Mouse (Mus musculus): ENCODE data around the gene C030005K15Rik. TPM values are rescaled to one million over a fixed set of nuclear protein-coding genes. Genes with fewer than 3 reads are reported as not detected.
A peak's percentile ranks its signal among the peaks of the same experiment; 100 is the strongest.

The C030005K15Rik gene
- polyA plus RNA-seq, 1 experiment from 2014 or later: not detected

- Histone ChIP-seq H3K9me3 (ENCODE audit: control insufficient read depth, low read depth, low read length) (no peaks in the 10 kb centered on the region), H3K4me2 (replicated peaks; ENCODE audit: low read depth, low read length) (no peak overlapping the region), H3K4me1 (ENCODE audit: control insufficient read depth, insufficient read depth, low read length) (no peaks in the 10 kb centered on the region), H3K4me3 (ENCODE audit: low read depth, low read length) (no peak overlapping the region), H3K9ac (replicated peaks; ENCODE audit: low read depth, low read length) (no peak overlapping the region), H3K27me3 (ENCODE audit: control insufficient read depth, insufficient read depth, low read length) (no peaks in the 10 kb centered on the region), H3K27ac (ENCODE audit: low read length) (no peak overlapping the region), H3K36me3 (ENCODE audit: control insufficient read depth, insufficient read depth, low read length) (no peaks in the 10 kb centered on the region)
- ATAC-seq (ENCODE audit: insufficient number of reproducible peaks, insufficient read depth, low FRiP score, low read depth): 0 out of 2 replicates have a peak, but pooled peaks have one; percentile 14
- WGBS: 80% methylated on average over 3 of the region's 3 CpGs
Measured at GRCm38 (mm10) chr10:97715289-97715906, 11.2 kb downstream of the C030005K15Rik start.

- 76% methylated on average over 4 of the region's 4 CpGs for whole genome bisulfite sequencing
Measured at GRCm38 (mm10) chr10:97714584-97714983, 12.0 kb downstream of the C030005K15Rik start.

DNA sequence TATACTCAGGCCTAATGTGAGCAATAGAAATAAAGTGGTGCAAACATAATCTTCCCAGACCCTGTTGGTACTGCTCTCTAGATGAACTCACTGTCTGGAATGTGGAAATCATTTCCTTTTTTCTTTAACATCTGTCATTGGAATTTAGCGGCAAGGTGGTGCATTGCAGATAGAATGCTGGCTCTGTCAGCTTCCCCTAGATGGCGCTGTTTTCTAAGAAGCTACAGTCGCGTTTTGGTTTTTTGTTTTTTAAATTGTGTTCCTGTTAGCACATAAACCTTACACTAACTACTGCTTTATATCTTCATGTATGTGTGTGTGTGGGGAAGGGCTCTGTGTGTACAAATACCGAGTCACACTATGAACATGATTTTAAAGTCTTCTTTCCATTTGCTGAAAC is 13.9 kb downstream of the C030005K15Rik start:
- H3K27me3 ChIP-seq (ENCODE audit: control insufficient read depth, insufficient read depth, low read length): no peaks in the 10 kb centered on the region
- ATAC-seq (ENCODE audit: insufficient number of reproducible peaks, insufficient read depth, low FRiP score, low read depth): peak; percentile 67; the same call in 1 of the 2 replicates
- no peak overlapping the region for H3K27ac ChIP-seq (ENCODE audit: low read length)
- H3K9me3 ChIP-seq (ENCODE audit: control insufficient read depth, low read depth, low read length): no peaks in the 10 kb centered on the region
- H3K4me3 ChIP-seq (ENCODE audit: low read depth, low read length): no peak overlapping the region
- no peak overlapping the region for H3K4me2 ChIP-seq (replicated peaks; ENCODE audit: low read depth, low read length)
- no peaks in the 10 kb centered on the region for H3K36me3 ChIP-seq (ENCODE audit: control insufficient read depth, insufficient read depth, low read length)
- no peak overlapping the region for H3K9ac ChIP-seq (replicated peaks; ENCODE audit: low read depth, low read length)
- 2% methylated on average over 5 of the region's 5 CpGs for WGBS
- no peaks in the 10 kb centered on the region for H3K4me1 ChIP-seq (ENCODE audit: control insufficient read depth, insufficient read depth, low read length)

More at GRCm38 (mm10) chr10:97714584-97714983, 12.0 kb downstream of the C030005K15Rik start:
- Histone ChIP-seq H3K27ac (ENCODE audit: low read length) (no peak overlapping the region), H3K4me3 (ENCODE audit: low read depth, low read length) (no peak overlapping the region), H3K9ac (replicated peaks; ENCODE audit: low read depth, low read length) (no peak overlapping the region), H3K4me2 (replicated peaks; ENCODE audit: low read depth, low read length) (no peak overlapping the region), H3K9me3 (ENCODE audit: control insufficient read depth, low read depth, low read length) (no peaks in the 10 kb centered on the region), H3K27me3 (ENCODE audit: control insufficient read depth, insufficient read depth, low read length) (no peaks in the 10 kb centered on the region), H3K36me3 (ENCODE audit: control insufficient read depth, insufficient read depth, low read length) (no peaks in the 10 kb centered on the region), H3K4me1 (ENCODE audit: control insufficient read depth, insufficient read depth, low read length) (no peaks in the 10 kb centered on the region)
- ATAC-seq (ENCODE audit: insufficient number of reproducible peaks, insufficient read depth, low FRiP score, low read depth): no peak

GRCm38 (mm10) chr10:97704562-97704961 is 22.0 kb downstream of the C030005K15Rik start:
- Histone ChIP-seq H3K4me1 (ENCODE audit: control insufficient read depth, insufficient read depth, low read length) (no peaks in the 10 kb centered on the region), H3K27ac (ENCODE audit: low read length) (no peak overlapping the region), H3K4me2 (replicated peaks; ENCODE audit: low read depth, low read length) (no peak overlapping the region), H3K9me3 (ENCODE audit: control insufficient read depth, low read depth, low read length) (no peaks in the 10 kb centered on the region), H3K27me3 (ENCODE audit: control insufficient read depth, insufficient read depth, low read length) (no peaks in the 10 kb centered on the region), H3K4me3 (ENCODE audit: low read depth, low read length) (no peak overlapping the region), H3K36me3 (ENCODE audit: control insufficient read depth, insufficient read depth, low read length) (no peaks in the 10 kb centered on the region), H3K9ac (replicated peaks; ENCODE audit: low read depth, low read length) (no peak overlapping the region)
- 33% methylated on average over 1 of the region's 1 CpGs for WGBS
- ATAC-seq (ENCODE audit: insufficient number of reproducible peaks, insufficient read depth, low FRiP score, low read depth): no peak

GRCm38 (mm10) chr10:97702321-97702720 is 24.2 kb downstream of the C030005K15Rik start:
- ATAC-seq (ENCODE audit: insufficient number of reproducible peaks, insufficient read depth, low FRiP score, low read depth): no peak
- H3K36me3 ChIP-seq (ENCODE audit: control insufficient read depth, insufficient read depth, low read length): no peaks in the 10 kb centered on the region
- no peaks in the 10 kb centered on the region for H3K9me3 ChIP-seq (ENCODE audit: control insufficient read depth, low read depth, low read length)
- no peak overlapping the region for H3K4me2 ChIP-seq (replicated peaks; ENCODE audit: low read depth, low read length)
- no peak overlapping the region for H3K27ac ChIP-seq (ENCODE audit: low read length)
- H3K4me1 ChIP-seq (ENCODE audit: control insufficient read depth, insufficient read depth, low read length): no peaks in the 10 kb centered on the region
- no peaks in the 10 kb centered on the region for H3K27me3 ChIP-seq (ENCODE audit: control insufficient read depth, insufficient read depth, low read length)
- no peak overlapping the region for H3K4me3 ChIP-seq (ENCODE audit: low read depth, low read length)
- no peak overlapping the region for H3K9ac ChIP-seq (replicated peaks; ENCODE audit: low read depth, low read length)

DNA sequence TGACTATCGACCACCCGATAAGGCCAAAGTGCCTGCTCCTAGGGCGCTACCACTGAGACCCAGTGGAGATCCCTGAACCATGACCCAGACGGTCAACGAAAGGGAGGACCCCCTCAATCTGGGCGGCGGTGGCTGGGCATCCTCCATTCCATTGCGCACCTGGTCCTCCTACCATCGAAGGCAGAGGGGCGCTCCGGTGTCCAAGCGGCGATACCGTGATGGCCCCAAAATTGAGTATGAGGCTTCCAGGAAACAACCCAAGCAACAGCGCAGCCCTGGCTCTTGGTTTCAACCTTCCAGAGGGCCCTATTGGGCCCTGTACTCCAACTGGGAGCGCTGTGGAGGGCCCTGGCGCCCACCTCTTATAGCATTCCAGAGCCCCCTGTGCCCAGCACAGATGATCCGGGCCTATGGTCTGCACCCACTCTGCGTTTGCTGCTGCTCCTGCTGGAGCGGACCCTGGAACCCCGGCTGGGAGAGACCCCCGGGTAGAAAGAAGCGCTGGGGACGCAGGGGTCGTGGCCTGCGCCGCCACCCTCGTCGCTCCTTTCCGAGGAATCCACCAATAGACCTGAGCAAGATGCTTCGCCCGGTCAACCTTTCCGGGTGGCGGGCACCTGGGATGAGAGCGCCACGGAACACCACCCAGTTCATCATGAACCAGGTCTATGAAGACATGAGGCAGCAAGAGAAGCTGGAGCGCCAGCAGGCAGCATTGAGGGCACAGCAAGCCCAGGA is 33.0 kb downstream of the C030005K15Rik start:
- no peaks in the 10 kb centered on the region for H3K36me3 ChIP-seq (ENCODE audit: control insufficient read depth, insufficient read depth, low read length)
- no peak overlapping the region for H3K27ac ChIP-seq (ENCODE audit: low read length)
- no peak overlapping the region for H3K4me3 ChIP-seq (ENCODE audit: low read depth, low read length)
- H3K4me2 ChIP-seq (replicated peaks; ENCODE audit: low read depth, low read length): no peak overlapping the region
- peaks cover 6% of the 10 kb centered on the region; the same call in 1 of the 2 replicates for H3K9me3 ChIP-seq (ENCODE audit: control insufficient read depth, low read depth, low read length)
- H3K4me1 ChIP-seq (ENCODE audit: control insufficient read depth, insufficient read depth, low read length): no peaks in the 10 kb centered on the region
- no peak overlapping the region for H3K9ac ChIP-seq (replicated peaks; ENCODE audit: low read depth, low read length)
- H3K27me3 ChIP-seq (ENCODE audit: control insufficient read depth, insufficient read depth, low read length): no peaks in the 10 kb centered on the region
- 89% methylated on average over 37 of the region's 37 CpGs for WGBS
- ATAC-seq (ENCODE audit: insufficient number of reproducible peaks, insufficient read depth, low FRiP score, low read depth): no peak

- Histone ChIP-seq H3K9ac (replicated peaks; ENCODE audit: low read depth, low read length) (no peak within 1 kb of the TSS), H3K36me3 (ENCODE audit: control insufficient read depth, insufficient read depth, low read length) (no peaks in the 10 kb centered on the region), H3K27ac (ENCODE audit: low read length) (no peak within 1 kb of the TSS), H3K4me3 (ENCODE audit: low read depth, low read length) (no peak within 1 kb of the TSS), H3K27me3 (ENCODE audit: control insufficient read depth, insufficient read depth, low read length) (no peaks in the 10 kb centered on the region), H3K9me3 (ENCODE audit: control insufficient read depth, low read depth, low read length) (peaks cover 6% of the 10 kb centered on the region; the same call in 1 of the 2 replicates), H3K4me2 (replicated peaks; ENCODE audit: low read depth, low read length) (no peak within 1 kb of the TSS), H3K4me1 (ENCODE audit: control insufficient read depth, insufficient read depth, low read length) (no peaks in the 10 kb centered on the region)
- WGBS: 79% methylated on average over 20 of the region's 20 CpGs
- peak; percentile 33; the same call in 1 of the 2 replicates for ATAC-seq (ENCODE audit: insufficient number of reproducible peaks, insufficient read depth, low FRiP score, low read depth)
Measured at GRCm38 (mm10) chr10:97692913-97693312, 33.6 kb downstream of the C030005K15Rik start, which contains the start of gene Ccer1. Ccer1 (plus strand) TSS chr10:97693059.

DNA sequence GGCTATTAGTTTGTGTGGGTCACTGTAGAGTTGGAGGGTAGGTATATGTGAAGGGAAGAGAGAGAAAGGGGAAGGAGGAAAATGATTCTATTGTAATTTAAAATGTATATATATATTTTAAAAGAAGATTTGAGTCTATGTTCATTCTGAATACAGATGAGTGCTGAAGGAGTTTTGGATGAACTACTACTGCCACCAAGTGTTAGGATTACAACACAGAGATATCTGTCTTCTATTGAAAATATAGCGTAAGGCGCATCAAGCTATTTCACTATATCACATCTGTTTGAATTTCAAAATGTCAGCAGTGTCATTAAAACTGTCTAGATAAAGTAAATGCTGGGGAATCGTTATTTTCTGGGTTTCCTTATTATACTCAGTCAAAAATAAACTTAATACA is 37.1 kb downstream of the C030005K15Rik start:
- H3K9me3 ChIP-seq (ENCODE audit: control insufficient read depth, low read depth, low read length): peaks cover 6% of the 10 kb centered on the region; the same call in 1 of the 2 replicates
- no peak overlapping the region for H3K9ac ChIP-seq (replicated peaks; ENCODE audit: low read depth, low read length)
- H3K4me3 ChIP-seq (ENCODE audit: low read depth, low read length): no peak overlapping the region
- no peak overlapping the region for H3K27ac ChIP-seq (ENCODE audit: low read length)
- 55% methylated on average over 3 of the region's 3 CpGs for WGBS
- H3K27me3 ChIP-seq (ENCODE audit: control insufficient read depth, insufficient read depth, low read length): no peaks in the 10 kb centered on the region
- H3K36me3 ChIP-seq (ENCODE audit: control insufficient read depth, insufficient read depth, low read length): no peaks in the 10 kb centered on the region
- no peak for ATAC-seq (ENCODE audit: insufficient number of reproducible peaks, insufficient read depth, low FRiP score, low read depth)
- no peak overlapping the region for H3K4me2 ChIP-seq (replicated peaks; ENCODE audit: low read depth, low read length)
- no peaks in the 10 kb centered on the region for H3K4me1 ChIP-seq (ENCODE audit: control insufficient read depth, insufficient read depth, low read length)

Data from stomach, embryonic 14.5 days (tissue).